Mouse (Mus musculus) intestine, postnatal 0 days (tissue): Measurements from ENCODE around the gene Crhr1. TPM values are rescaled to one million over a fixed set of nuclear protein-coding genes. Genes with fewer than 3 reads are reported as not detected.

ENCODE experiments used
- ATAC-seq: fragments of 200-750 bp; cut with Nextera tagmentation; 2 replicates; pipeline ENCODE4 v1.8.0; 2017; ENCODE audit warnings: mild to moderate bottlenecking, moderate TSS enrichment, moderate library complexity
- H3K27ac ChIP-seq: fragments of 300-500 bp; sonication (generic); 2 replicates; pipeline ENCODE4 v1.5.1; 2014; ENCODE audit warnings: mild to moderate bottlenecking, low read depth, low read length, moderate library complexity
- H3K27me3 ChIP-seq: fragments of 300-500 bp; sonication (generic); replicated peaks from 2 replicates; pipeline ENCODE4 v1.6.1; 2014; ENCODE audit warnings: low read length, mixed read lengths; ENCODE audit not compliant: control insufficient read depth, insufficient read depth
- H3K36me3 ChIP-seq: fragments of 300-500 bp; sonication (generic); 2 replicates; pipeline ENCODE4 v1.6.1; 2014; ENCODE audit warnings: mild to moderate bottlenecking, moderate library complexity; ENCODE audit not compliant: control insufficient read depth, insufficient read depth
- H3K4me1 ChIP-seq: fragments of 300-500 bp; sonication (generic); replicated peaks from 2 replicates; pipeline ENCODE4 v1.6.1; 2014; ENCODE audit warnings: antibody characterized with exemption, low read length, mixed read lengths; ENCODE audit not compliant: control insufficient read depth, insufficient read depth
- H3K4me2 ChIP-seq: fragments of 300-500 bp; sonication (generic); replicated peaks from 2 replicates; pipeline ENCODE4 v1.6.1; 2014; ENCODE audit warnings: low read depth, mild to moderate bottlenecking, moderate library complexity
- H3K4me3 ChIP-seq: fragments of 300-500 bp; sonication (generic); 2 replicates; pipeline ENCODE4 v1.5.1; 2014; ENCODE audit warnings: low read depth, low read length
- H3K9ac ChIP-seq: fragments of 300-500 bp; sonication (generic); 2 replicates; pipeline ENCODE4 v1.6.1; 2014; ENCODE audit warnings: mild to moderate bottlenecking, low read depth, low read length
- H3K9me3 ChIP-seq: fragments of 300-500 bp; sonication (generic); 2 replicates; pipeline ENCODE4 v1.6.1; 2016; ENCODE audit warnings: mixed run types; ENCODE audit not compliant: control insufficient read depth
- CTCF ChIP-seq: sonication (generic); IDR thresholded peaks from 2 replicates; pipeline ENCODE4 v1.5.1; 2016; ENCODE audit warnings: low read depth, mild to moderate bottlenecking, control low read depth, antibody characterized with exemption, moderate library complexity
- WGBS: fragments of 180-500 bp; shearing (Covaris S2); extraction: QIAGEN DNeasy Blood & Tissue Kit; methylation state at CpG from one replicate; pipeline ENCODE4 v1.1.7; 2014; 5-methylcytosine and 5-hydroxymethylcytosine counted together
- polyA plus RNA-seq: library from polyadenylated mRNA; unstranded; fragments of >200 nt; fragmentation: Nextera tagmentation; extraction: Ambion mirVana; gene quantifications from 2 replicates; pipeline ENCODE4 v1.2.1, GENCODE M21; 2015

Crhr1 gene
- polyA plus RNA-seq, 1 experiment from 2014 or later: not detected

DNA sequence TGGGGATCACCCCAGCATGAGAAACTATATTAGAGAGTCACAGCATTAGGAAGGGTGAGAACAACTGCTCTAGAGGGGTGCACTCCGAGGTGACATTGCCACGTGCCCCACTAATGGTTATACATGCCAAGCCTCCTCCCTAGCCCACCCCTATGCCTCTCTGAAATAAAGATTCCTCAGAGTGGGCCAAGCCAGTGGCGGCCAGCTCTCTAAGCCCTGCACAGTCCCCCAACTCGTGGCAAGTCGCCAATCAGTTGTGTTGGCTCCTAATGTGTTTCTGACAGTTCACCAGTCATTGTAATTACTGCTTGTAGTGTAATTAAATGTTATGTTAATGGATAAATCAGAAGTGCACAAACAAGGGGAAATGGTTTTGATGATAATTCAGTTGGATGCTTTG lies 47.1 kb downstream of the Crhr1 start:
- Histone ChIP-seq H3K27me3 (no peaks in the 10 kb centered on the region), H3K4me2 (no peak overlapping the region), H3K27ac (no peak overlapping the region), H3K9ac (no peak overlapping the region), H3K4me3 (no peak overlapping the region), H3K36me3 (no peaks in the 10 kb centered on the region), H3K4me1 (no peaks in the 10 kb centered on the region), H3K9me3 (no peaks in the 10 kb centered on the region)
- WGBS: 71% methylated on average over 5 of the region's 5 CpGs
- no peak for ATAC-seq
- no peak for TF ChIP-seq CTCF

DNA sequence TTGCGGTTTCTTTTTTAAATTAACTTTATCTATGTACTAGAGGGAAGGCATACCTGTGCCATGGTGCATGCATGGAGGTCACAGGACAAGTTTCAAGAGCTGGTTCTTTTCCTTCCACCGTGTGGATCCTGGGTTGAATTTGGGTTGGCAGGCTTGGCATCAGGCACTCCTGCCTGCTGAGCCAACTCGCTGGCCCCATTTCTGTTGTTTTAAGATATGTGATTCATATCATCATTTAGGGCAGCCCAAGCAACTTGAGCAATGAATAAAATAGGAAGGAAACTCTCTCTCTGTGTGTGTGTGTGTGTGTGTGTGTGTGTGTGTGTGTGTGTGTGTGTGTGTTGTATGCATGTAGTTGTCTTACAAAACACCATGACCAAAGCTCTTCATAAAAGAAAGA lies 49.5 kb downstream of the Crhr1 start:
- H3K4me1 ChIP-seq: no peaks in the 10 kb centered on the region
- H3K9me3 ChIP-seq: no peaks in the 10 kb centered on the region
- H3K9ac ChIP-seq: no peak overlapping the region
- H3K27me3 ChIP-seq: no peaks in the 10 kb centered on the region
- WGBS: 71% methylated on average over 3 of the region's 3 CpGs
- no peak overlapping the region for H3K27ac ChIP-seq
- no peak for ATAC-seq
- no peak overlapping the region for H3K4me2 ChIP-seq
- H3K4me3 ChIP-seq: no peak overlapping the region
- TF ChIP-seq CTCF: no peak
- no peaks in the 10 kb centered on the region for H3K36me3 ChIP-seq

DNA sequence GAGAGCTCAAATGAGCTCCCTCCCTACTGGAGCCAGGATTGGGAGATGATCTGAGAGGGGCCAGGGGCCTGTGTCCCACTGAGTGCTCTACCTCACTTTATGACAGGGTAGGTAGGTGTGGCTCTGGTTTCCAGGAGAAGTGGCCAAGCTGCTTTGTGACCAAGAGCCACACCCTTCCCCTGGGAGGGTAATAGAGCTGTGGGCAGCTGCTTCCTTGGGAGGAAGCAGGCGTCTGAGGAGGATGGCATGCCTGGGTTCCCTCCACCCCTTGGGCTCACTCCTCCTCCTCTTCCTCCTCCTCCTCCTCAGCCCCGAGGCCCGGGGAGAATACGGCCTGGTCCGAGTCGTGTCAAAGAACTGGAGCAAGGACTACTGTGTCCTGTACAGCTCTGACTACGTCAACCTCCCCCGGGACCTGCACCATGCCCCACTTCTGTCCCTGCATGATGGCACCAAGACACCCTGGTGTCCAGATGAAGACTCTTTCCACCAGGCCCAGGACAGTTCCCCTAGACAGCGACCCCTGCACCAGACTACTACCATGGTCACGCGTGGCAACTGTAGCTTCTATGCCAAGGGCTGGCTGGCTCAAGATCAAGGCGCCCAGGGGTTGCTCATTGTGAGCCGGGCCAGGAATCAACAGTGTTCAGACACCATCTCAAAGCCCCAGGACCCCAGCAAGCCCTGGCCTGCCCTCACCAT lies 53.6 kb downstream of the Crhr1 start, which contains the start of gene Sppl2c:
Gene Sppl2c, plus strand, starts transcription at position 193 of the 702 bp plus-strand sequence.
- H3K36me3 ChIP-seq: no peaks in the 10 kb centered on the region
- no peaks in the 10 kb centered on the region for H3K27me3 ChIP-seq
- no peak within 1 kb of the TSS for H3K9ac ChIP-seq
- no peaks in the 10 kb centered on the region for H3K4me1 ChIP-seq
- no peak within 1 kb of the TSS for H3K4me2 ChIP-seq
- no peak for TF ChIP-seq CTCF
- H3K27ac ChIP-seq: no peak within 1 kb of the TSS
- H3K9me3 ChIP-seq: no peaks in the 10 kb centered on the region
- 69% methylated on average over 13 of the region's 13 CpGs for WGBS
- no peak for ATAC-seq
- no peak within 1 kb of the TSS for H3K4me3 ChIP-seq

DNA sequence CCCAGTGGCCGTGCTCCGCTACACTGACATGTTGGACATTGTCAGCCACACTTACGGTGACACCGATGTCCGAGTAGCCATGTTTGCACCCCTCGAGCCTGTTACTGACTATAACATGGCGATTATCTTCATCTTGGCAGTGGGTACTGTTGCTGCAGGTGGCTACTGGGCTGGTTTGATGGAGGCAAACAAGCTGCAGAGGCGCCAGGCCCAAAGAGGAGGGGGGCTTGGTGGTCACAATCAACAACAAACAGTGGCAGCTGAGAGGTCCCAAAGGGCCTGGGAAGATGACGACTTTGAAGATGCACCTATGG lies 54.1 kb downstream of the Crhr1 start:
- ATAC-seq: no peak
- no peaks in the 10 kb centered on the region for H3K9me3 ChIP-seq
- no peak overlapping the region for H3K27ac ChIP-seq
- H3K9ac ChIP-seq: no peak overlapping the region
- no peak overlapping the region for H3K4me2 ChIP-seq
- WGBS: 90% methylated on average over 9 of the region's 9 CpGs
- H3K27me3 ChIP-seq: no peaks in the 10 kb centered on the region
- no peaks in the 10 kb centered on the region for H3K4me1 ChIP-seq
- TF ChIP-seq CTCF: no peak
- no peak overlapping the region for H3K4me3 ChIP-seq
- no peaks in the 10 kb centered on the region for H3K36me3 ChIP-seq

DNA sequence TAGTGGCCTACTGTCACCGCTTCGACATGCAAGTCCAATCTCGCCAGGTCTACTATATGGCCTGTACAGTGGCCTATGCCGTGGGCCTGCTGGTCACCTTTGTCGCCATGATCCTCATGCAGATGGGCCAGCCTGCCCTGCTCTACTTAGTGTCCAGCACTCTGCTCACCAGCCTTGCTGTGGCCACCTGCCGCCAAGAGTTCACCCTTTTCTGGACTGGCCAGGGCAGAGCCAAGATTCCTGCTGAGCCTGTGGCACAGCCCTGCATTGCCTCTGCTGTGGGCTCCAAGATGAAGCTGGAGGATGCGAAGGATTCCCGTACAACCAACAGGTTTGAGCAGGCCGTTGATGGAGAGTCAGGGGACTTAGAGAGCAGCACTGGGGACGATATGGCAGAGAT lies 55.1 kb downstream of the Crhr1 start:
- no peak for TF ChIP-seq CTCF
- no peaks in the 10 kb centered on the region for H3K27me3 ChIP-seq
- ATAC-seq: no peak
- H3K27ac ChIP-seq: no peak overlapping the region
- no peak overlapping the region for H3K4me2 ChIP-seq
- no peaks in the 10 kb centered on the region for H3K36me3 ChIP-seq
- no peak overlapping the region for H3K9ac ChIP-seq
- whole genome bisulfite sequencing: 90% methylated on average over 10 of the region's 10 CpGs
- H3K4me1 ChIP-seq: no peaks in the 10 kb centered on the region
- H3K9me3 ChIP-seq: no peaks in the 10 kb centered on the region
- no peak overlapping the region for H3K4me3 ChIP-seq

DNA sequence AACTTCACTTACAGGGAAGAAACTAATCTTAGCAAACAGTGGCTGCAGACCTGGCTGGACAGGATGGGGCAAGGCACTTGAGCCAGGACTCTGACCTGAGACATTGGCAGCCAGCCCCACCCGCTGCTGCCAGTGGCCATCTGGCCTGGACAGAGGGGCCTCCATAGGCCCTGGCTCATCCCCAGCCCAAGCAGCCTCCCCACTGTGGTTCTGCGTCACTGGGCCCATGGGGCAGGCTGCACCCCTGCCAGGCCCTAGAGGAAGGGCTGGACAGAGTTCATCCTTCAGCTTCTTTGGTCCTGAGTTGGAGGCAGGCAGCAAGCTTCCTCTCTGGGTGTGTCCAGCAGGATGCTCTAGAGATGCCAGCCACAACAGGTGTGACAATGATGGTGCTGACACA lies 57.4 kb downstream of the Crhr1 start:
- TF ChIP-seq CTCF: no peak
- H3K36me3 ChIP-seq: no peaks in the 10 kb centered on the region
- H3K27me3 ChIP-seq: no peaks in the 10 kb centered on the region
- H3K4me2 ChIP-seq: no peak overlapping the region
- H3K4me1 ChIP-seq: no peaks in the 10 kb centered on the region
- no peak overlapping the region for H3K4me3 ChIP-seq
- no peak overlapping the region for H3K27ac ChIP-seq
- H3K9me3 ChIP-seq: no peaks in the 10 kb centered on the region
- no peak for ATAC-seq
- no peak overlapping the region for H3K9ac ChIP-seq
- WGBS: 77% methylated on average over 2 of the region's 2 CpGs

DNA sequence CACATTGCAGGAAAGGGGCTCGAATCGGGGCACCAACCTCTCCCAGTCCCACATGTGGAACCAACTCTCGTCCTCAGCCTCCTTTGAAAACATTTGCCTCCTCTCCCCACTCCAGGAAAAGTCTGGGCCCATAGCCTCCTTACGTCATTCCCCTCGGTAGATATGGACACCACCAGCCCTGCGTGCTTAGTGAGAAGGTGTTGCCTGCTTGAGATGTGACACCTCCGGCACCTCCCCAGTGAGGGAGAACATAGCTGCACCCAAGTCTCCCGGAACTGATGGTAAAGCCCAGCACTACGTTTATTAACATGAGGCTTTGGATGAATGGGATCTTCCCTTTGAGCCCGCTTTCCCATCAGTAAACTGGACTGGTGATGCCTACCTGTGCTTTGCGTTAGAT lies 62.7 kb downstream of the Crhr1 start:
- no peak overlapping the region for H3K4me2 ChIP-seq
- no peaks in the 10 kb centered on the region for H3K36me3 ChIP-seq
- H3K9me3 ChIP-seq: no peaks in the 10 kb centered on the region
- H3K27me3 ChIP-seq: 0 out of 2 replicates have a peak, but pooled peaks cover 6% of the 10 kb centered on the region
- no peaks in the 10 kb centered on the region for H3K4me1 ChIP-seq
- ATAC-seq: no peak
- H3K27ac ChIP-seq: no peak overlapping the region
- no peak overlapping the region for H3K4me3 ChIP-seq
- no peak for TF ChIP-seq CTCF
- 70% methylated on average over 11 of the region's 11 CpGs for WGBS
- no peak overlapping the region for H3K9ac ChIP-seq
